Mouse (Mus musculus): Measurements from ENCODE around the gene Slc3a2. TPM values are rescaled to one million over a fixed set of nuclear protein-coding genes. Genes with fewer than 3 reads are reported as not detected.
A peak's percentile ranks its signal among the peaks of the same experiment; 100 is the strongest.
"Not testable (repeated sequence)": the region's sequence is repeated elsewhere in the genome, so short reads cannot be mapped to it uniquely, and the experiment has no call there.

The Slc3a2 gene
- polyA plus RNA-seq, 1 experiment = 200 TPM

DNA sequence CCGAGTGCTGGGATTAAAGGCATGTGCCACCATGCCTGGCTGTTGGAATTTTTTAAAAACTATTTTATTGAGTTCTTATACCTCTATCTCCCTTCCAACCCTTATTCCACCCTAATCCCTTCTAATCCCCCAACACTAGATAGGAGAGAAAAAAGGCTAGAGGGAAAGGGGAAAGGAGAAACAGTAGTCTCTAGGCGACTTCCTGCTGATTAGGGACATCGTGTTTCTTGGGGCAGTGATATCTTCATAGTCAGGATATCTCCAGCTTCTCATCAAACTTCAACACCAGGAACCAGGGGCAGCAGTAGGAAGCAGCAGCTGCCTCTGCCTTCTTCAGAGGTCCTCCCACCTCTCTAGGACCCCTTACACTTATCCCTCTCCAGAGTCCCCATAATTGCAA is 11.2 kb upstream of the Slc3a2 start:
- no peak overlapping the region for H3K4me3 ChIP-seq (ENCODE audit: insufficient read depth, low read length)
- H3K4me1 ChIP-seq (ENCODE audit: control insufficient read depth, insufficient read depth, low read length) = no peaks in the 10 kb centered on the region
- H3K27ac ChIP-seq (ENCODE audit: insufficient read depth, low read length) = no peak overlapping the region
- TF ChIP-seq POLR2A (IDR thresholded peaks at IDR 0.05; ENCODE audit: extremely low read depth, insufficient read depth, low read length) (no peak), CTCF (IDR thresholded peaks at IDR 0.05; ENCODE audit: extremely low read depth, insufficient read depth, low read length) (no peak)

GRCm38 (mm10) chr19:8728335-8729099 is 5.3 kb upstream of the Slc3a2 start:
- not testable (repeated sequence) for H3K4me1 ChIP-seq (ENCODE audit: control insufficient read depth, insufficient read depth, low read length); H3K4me3 ChIP-seq (ENCODE audit: insufficient read depth, low read length); H3K27ac ChIP-seq (ENCODE audit: insufficient read depth, low read length)

GRCm38 (mm10) chr19:8727495-8728114 is 4.4 kb upstream of the Slc3a2 start:
- Histone ChIP-seq H3K27ac (ENCODE audit: insufficient read depth, low read length) (no peak overlapping the region), H3K4me1 (ENCODE audit: control insufficient read depth, insufficient read depth, low read length) (no peaks in the 10 kb centered on the region), H3K4me3 (ENCODE audit: insufficient read depth, low read length) (no peak overlapping the region)
- TF ChIP-seq POLR2A (IDR thresholded peaks at IDR 0.05; ENCODE audit: extremely low read depth, insufficient read depth, low read length) = no peak
- TF ChIP-seq CTCF (IDR thresholded peaks at IDR 0.05; ENCODE audit: extremely low read depth, insufficient read depth, low read length) = no peak

DNA sequence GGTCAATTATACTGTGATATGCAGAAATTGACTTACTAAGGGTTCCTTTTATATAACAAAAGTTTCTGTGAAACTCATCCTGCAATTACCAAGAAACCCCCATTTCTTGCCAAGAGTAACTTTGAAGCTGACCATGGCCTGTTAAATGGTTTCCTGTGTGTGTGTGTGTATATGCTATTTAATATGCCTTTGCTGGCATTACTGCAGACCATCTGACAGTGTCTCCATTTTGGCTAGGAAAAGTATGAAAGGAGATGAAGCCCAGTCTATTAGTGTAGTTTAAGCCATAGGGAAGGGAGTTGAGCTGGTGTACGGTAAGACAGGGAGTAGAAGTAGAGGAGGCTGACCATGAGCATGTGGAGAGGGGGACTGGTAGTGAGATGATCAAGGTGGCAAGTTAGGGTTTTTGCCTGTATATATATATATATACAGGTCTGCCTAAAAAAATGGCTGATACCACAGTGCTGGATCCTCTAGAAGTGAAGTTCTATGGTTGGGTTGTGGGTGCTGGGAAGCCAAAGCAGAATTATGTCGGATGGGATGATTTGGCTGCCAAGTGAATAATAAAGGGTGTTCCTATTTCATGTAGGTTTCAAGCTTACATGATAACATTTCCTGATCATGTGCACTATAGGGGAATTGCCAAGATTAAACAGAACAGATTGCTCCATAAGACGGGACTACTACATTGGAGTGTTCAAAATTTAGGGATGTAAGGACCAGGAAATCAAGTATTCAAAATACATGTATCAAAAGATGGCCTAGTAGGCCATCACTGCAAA is 3.6 kb upstream of the Slc3a2 start:
- no peak overlapping the region for H3K4me3 ChIP-seq (ENCODE audit: insufficient read depth, low read length)
- TF ChIP-seq CTCF (IDR thresholded peaks at IDR 0.05; ENCODE audit: extremely low read depth, insufficient read depth, low read length) = no peak
- no peak for TF ChIP-seq POLR2A (IDR thresholded peaks at IDR 0.05; ENCODE audit: extremely low read depth, insufficient read depth, low read length)
- H3K4me1 ChIP-seq (ENCODE audit: control insufficient read depth, insufficient read depth, low read length) = no peaks in the 10 kb centered on the region
- H3K27ac ChIP-seq (ENCODE audit: insufficient read depth, low read length) = no peak overlapping the region

DNA sequence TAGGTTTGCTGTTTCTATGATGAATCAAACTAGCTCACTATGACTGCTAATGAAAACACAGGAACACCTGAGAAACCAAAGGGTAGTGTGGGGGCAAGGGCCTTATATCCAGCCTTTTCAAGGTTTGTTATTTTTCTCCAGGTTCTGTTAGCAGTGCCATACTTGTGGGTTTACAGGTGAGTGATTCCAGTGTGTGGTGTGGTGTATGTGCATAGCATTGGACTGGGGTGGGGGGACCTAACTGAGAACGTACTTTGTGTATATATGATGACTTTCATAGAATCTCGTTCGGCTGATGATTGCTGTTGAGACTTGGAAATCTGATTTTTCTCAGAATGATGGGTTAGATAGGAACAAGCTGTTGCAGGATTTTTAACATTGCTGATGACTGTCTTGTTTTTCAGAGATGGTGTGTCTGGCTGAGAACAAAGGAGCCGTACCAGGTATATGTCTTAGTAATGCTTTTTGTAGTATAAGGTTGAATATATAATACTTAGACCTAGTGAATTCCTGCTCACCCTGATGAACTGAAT is 2.0 kb upstream of the Slc3a2 start:
- Histone ChIP-seq H3K27ac (ENCODE audit: insufficient read depth, low read length) (no peak overlapping the region), H3K4me1 (ENCODE audit: control insufficient read depth, insufficient read depth, low read length) (0 out of 2 replicates have a peak, but pooled peaks cover 2% of the 10 kb centered on the region), H3K4me3 (ENCODE audit: insufficient read depth, low read length) (no peak overlapping the region; the same call in 1 of the 2 replicates)
- TF ChIP-seq CTCF (IDR thresholded peaks at IDR 0.05; ENCODE audit: extremely low read depth, insufficient read depth, low read length) (no peak), POLR2A (IDR thresholded peaks at IDR 0.05; ENCODE audit: extremely low read depth, insufficient read depth, low read length) (no peak)

DNA sequence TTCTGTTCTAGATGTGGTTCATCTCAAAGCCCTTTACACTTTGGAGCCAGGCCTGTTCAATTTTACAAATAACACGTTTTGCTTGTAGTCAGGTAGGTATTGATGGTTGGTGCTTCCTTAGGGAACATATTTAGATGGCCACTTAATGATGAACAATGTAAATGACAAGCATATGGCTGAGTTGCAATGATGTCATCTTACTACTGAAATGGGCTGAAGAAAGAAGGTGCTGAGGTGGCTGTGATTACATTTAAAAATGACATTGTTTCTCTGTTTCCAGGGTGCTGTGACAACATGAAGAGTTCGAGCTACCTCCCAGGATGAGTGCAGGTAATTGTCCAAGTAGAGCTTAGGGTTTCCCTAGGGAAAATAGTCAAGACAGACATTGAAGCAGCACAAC is 1.2 kb upstream of the Slc3a2 start:
- Histone ChIP-seq H3K4me3 (ENCODE audit: insufficient read depth, low read length) (peak overlapping the region; percentile 86; the same call in 1 of the 2 replicates), H3K27ac (ENCODE audit: insufficient read depth, low read length) (no peak overlapping the region), H3K4me1 (ENCODE audit: control insufficient read depth, insufficient read depth, low read length) (0 out of 2 replicates have a peak, but pooled peaks cover 2% of the 10 kb centered on the region)
- TF ChIP-seq POLR2A (IDR thresholded peaks at IDR 0.05; ENCODE audit: extremely low read depth, insufficient read depth, low read length) (no peak), CTCF (IDR thresholded peaks at IDR 0.05; ENCODE audit: extremely low read depth, insufficient read depth, low read length) (no peak)

- Histone ChIP-seq H3K27ac (ENCODE audit: insufficient read depth, low read length) (peak overlapping the region; percentile 6; the same call in 1 of the 2 replicates), H3K4me3 (ENCODE audit: insufficient read depth, low read length) (peak overlapping the region; percentile 86), H3K4me1 (ENCODE audit: control insufficient read depth, insufficient read depth, low read length) (0 out of 2 replicates have a peak, but pooled peaks cover 2% of the 10 kb centered on the region)
- TF ChIP-seq POLR2A (IDR thresholded peaks at IDR 0.05; ENCODE audit: extremely low read depth, insufficient read depth, low read length) (no peak), CTCF (IDR thresholded peaks at IDR 0.05; ENCODE audit: extremely low read depth, insufficient read depth, low read length) (no peak)
Measured at GRCm38 (mm10) chr19:8723574-8724346, 591 bp upstream of the Slc3a2 start.

GRCm38 (mm10) chr19:8722559-8722906 is 636 bp downstream of the Slc3a2 start:
- Histone ChIP-seq H3K4me1 (ENCODE audit: control insufficient read depth, insufficient read depth, low read length) (0 out of 2 replicates have a peak, but pooled peaks cover 2% of the 10 kb centered on the region), H3K27ac (ENCODE audit: insufficient read depth, low read length) (peak overlapping the region; percentile 96), H3K4me3 (ENCODE audit: insufficient read depth, low read length) (peak overlapping the region; percentile 86)
- TF ChIP-seq CTCF (IDR thresholded peaks at IDR 0.05; ENCODE audit: extremely low read depth, insufficient read depth, low read length) = no peak
- no peak for TF ChIP-seq POLR2A (IDR thresholded peaks at IDR 0.05; ENCODE audit: extremely low read depth, insufficient read depth, low read length)

GRCm38 (mm10) chr19:8722021-8722420 is 1.1 kb downstream of the Slc3a2 start:
- H3K4me1 ChIP-seq (ENCODE audit: control insufficient read depth, insufficient read depth, low read length) = 0 out of 2 replicates have a peak, but pooled peaks cover 2% of the 10 kb centered on the region
- H3K27ac ChIP-seq (ENCODE audit: insufficient read depth, low read length) = no peak overlapping the region
- TF ChIP-seq CTCF (IDR thresholded peaks at IDR 0.05; ENCODE audit: extremely low read depth, insufficient read depth, low read length) (no peak), POLR2A (IDR thresholded peaks at IDR 0.05; ENCODE audit: extremely low read depth, insufficient read depth, low read length) (no peak)
- peak overlapping the region; percentile 86 for H3K4me3 ChIP-seq (ENCODE audit: insufficient read depth, low read length)
